Mouse (Mus musculus): ENCODE data around the gene Olfr1366. TPM values are rescaled to one million over a fixed set of nuclear protein-coding genes. Genes with fewer than 3 reads are reported as not detected.

Olfr1366 gene
- not detected in 2 replicates for polyA plus RNA-seq (2012; rRNA removed)

DNA sequence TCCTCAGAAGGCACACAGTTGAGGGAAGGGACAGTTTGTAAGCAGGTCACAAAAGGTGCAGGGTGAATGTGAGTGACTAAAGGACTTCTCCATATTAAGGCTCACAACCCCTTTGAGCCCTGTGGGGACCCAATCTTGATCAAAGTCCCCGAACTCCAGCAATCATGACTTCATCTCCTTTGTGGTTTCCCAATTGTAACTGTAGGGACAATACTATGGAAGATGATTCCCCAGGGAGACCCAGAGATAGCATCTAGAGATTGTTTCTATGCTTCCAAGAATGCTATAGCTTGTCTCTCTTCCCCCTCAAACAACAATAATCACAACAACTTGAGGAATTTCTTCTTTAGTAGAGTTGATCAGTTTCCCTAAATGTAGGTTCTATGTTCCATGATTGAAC lies at the start of gene Olfr1366:
Gene Olfr1366, minus strand, starts transcription at position 101 of the 400 bp plus-strand sequence.

GRCm38 (mm10) chr13:21581659-21582058 lies 39.1 kb upstream of the Olfr1366 start, which contains the start of gene Olfr1364:
Olfr1364 (minus strand) TSS chr13:21581759.

DNA sequence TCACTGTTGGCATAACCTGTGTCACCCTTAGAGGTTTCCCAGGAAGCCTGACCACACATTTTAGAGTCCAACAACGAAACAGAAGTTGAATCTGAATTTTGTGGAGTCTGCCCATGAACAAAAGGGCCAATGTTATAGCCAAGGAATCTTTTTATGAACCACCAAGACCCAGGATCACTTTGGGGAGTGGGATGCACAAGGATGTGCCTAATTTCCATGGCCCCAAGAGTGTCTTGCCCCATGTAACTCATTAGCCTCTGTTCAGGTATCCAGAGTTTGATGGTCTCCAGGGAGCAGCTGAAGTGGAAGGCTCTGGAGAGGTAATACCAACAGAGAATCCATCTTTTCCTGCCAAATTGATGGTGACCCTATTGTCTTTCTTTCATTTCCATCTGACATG lies 17.2 kb upstream of the Olfr1366 start, which contains the start of gene Olfr1535:
Gene Olfr1535, minus strand, starts transcription at position 101 of the 400 bp plus-strand sequence.

GRCm38 (mm10) chr13:21530781-21531201 lies 11.8 kb downstream of the Olfr1366 start, which contains the start of gene Zkscan8:
Zkscan8 (minus strand) TSS chr13:21531120.

GRCm38 (mm10) chr13:21501182-21501581 lies 41.4 kb downstream of the Olfr1366 start, which contains the start of gene Gm11273:
Gm11273 (minus strand) TSS chr13:21501418.

DNA sequence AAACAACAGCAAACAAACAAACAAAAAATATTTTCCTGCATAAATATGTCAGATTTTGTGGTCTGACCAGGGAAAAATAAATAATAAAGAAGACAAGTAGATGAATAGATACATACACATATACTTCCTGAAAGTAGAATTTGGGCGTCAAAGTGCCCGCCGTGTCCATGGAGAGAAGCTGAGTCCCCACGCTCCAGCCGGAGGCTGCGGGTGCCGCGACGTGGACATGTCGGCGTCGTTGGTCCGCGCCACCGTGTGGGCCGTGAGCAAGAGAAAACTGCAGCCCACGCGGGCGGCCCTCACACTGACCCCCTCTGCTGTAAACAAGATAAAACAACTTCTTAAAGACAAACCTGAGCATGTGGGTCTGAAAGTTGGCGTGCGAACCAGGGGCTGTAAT lies 47.5 kb downstream of the Olfr1366 start, which contains the start of gene AK157302:
Gene AK157302, plus strand, starts transcription at position 144 of the 400 bp plus-strand sequence.

Other genes with a start within 250 kb of the Olfr1366 start
- not detected in 2 replicates for gene Gpx6, start 230.7 kb downstream of the Olfr1366 start, polyA plus RNA-seq (2012; rRNA removed)
- not detected in 2 replicates for gene Olfr1367, start 195.9 kb downstream of the Olfr1366 start, polyA plus RNA-seq (2012; rRNA removed)
- gene Zscan12, start 180.0 kb downstream of the Olfr1366 start, polyA plus RNA-seq (2012; rRNA removed): 0.09 and 0.19 TPM in 2 replicates
- gene Zkscan3, start 140.1 kb downstream of the Olfr1366 start, polyA plus RNA-seq (2012; rRNA removed): 4.7 and 5.7 TPM in 2 replicates
- 0.15 TPM in 1 of 2 replicates, not detected in the other for gene Pgbd1, start 101.8 kb downstream of the Olfr1366 start, polyA plus RNA-seq (2012; rRNA removed)
- gene Zscan26, start 89.1 kb downstream of the Olfr1366 start, polyA plus RNA-seq (2012; rRNA removed): 0.71 and 1.9 TPM in 2 replicates
- gene Nkapl, start 74.3 kb downstream of the Olfr1366 start, polyA plus RNA-seq (2012; rRNA removed): 0.08 and 0.15 TPM in 2 replicates
- 0.05 and 0.26 TPM in 2 replicates for gene Zkscan4, start 63.9 kb downstream of the Olfr1366 start, polyA plus RNA-seq (2012; rRNA removed)
- gene Gm10065, start 63.4 kb downstream of the Olfr1366 start, polyA plus RNA-seq (2012; rRNA removed): not detected in 2 replicates
- not detected in 2 replicates for gene AK157302, start 47.6 kb downstream of the Olfr1366 start, polyA plus RNA-seq (2012; rRNA removed)
- gene Gm11273, start 41.4 kb downstream of the Olfr1366 start, polyA plus RNA-seq (2012; rRNA removed): 17.8 and 21.1 TPM in 2 replicates
- 0.41 and 0.57 TPM in 2 replicates for gene Zkscan8, start 11.7 kb downstream of the Olfr1366 start, polyA plus RNA-seq (2012; rRNA removed)
- not detected in 2 replicates for gene Olfr1535, start 17.1 kb upstream of the Olfr1366 start, polyA plus RNA-seq (2012; rRNA removed)
- not detected in 2 replicates for gene Olfr1364, start 39.0 kb upstream of the Olfr1366 start, polyA plus RNA-seq (2012; rRNA removed)
- gene Olfr1362, start 71.2 kb upstream of the Olfr1366 start, polyA plus RNA-seq (2012; rRNA removed): not detected in 2 replicates
- not detected in 2 replicates for gene Olfr11, start 99.7 kb upstream of the Olfr1366 start, polyA plus RNA-seq (2012; rRNA removed)
- gene Olfr1361, start 120.6 kb upstream of the Olfr1366 start, polyA plus RNA-seq (2012; rRNA removed): not detected in 2 replicates
- not detected in 2 replicates for gene Olfr1360, start 134.6 kb upstream of the Olfr1366 start, polyA plus RNA-seq (2012; rRNA removed)
- gene Olfr1359, start 155.3 kb upstream of the Olfr1366 start, polyA plus RNA-seq (2012; rRNA removed): not detected in 2 replicates
- 2.0 and 2.3 TPM in 2 replicates for gene Hist1h2bl, start 173.3 kb upstream of the Olfr1366 start, polyA plus RNA-seq (2012; rRNA removed)
- gene Hist1h2ai, start 173.6 kb upstream of the Olfr1366 start, polyA plus RNA-seq (2012; rRNA removed): 10.0 and 28.4 TPM in 2 replicates
- 30.9 and 34.4 TPM in 2 replicates for gene Hist1h3h, start 174.9 kb upstream of the Olfr1366 start, polyA plus RNA-seq (2012; rRNA removed)
- 0.27 and 2.2 TPM in 2 replicates for gene Hist1h2bm, start 179.2 kb upstream of the Olfr1366 start, polyA plus RNA-seq (2012; rRNA removed)
- 1.6 and 2.1 TPM in 2 replicates for gene Hist1h4j, start 192.3 kb upstream of the Olfr1366 start, polyA plus RNA-seq (2012; rRNA removed)
- 4.7 and 8.7 TPM in 2 replicates for gene Hist1h4k, start 207.7 kb upstream of the Olfr1366 start, polyA plus RNA-seq (2012; rRNA removed)
- gene Hist1h2ak, start 211.0 kb upstream of the Olfr1366 start, polyA plus RNA-seq (2012; rRNA removed): 8.2 and 14.0 TPM in 2 replicates
- 1.2 and 4.2 TPM in 2 replicates for gene Hist1h2bn, start 211.3 kb upstream of the Olfr1366 start, polyA plus RNA-seq (2012; rRNA removed)
- 0.24 TPM in 1 of 2 replicates, not detected in the other for gene Hist1h1b, start 237.8 kb upstream of the Olfr1366 start, polyA plus RNA-seq (2012; rRNA removed)
- gene Hist1h3i, start 240.6 kb upstream of the Olfr1366 start, polyA plus RNA-seq (2012; rRNA removed): 19.2 and 38.0 TPM in 2 replicates
- gene Hist1h2an, start 244.4 kb upstream of the Olfr1366 start, polyA plus RNA-seq (2012; rRNA removed): 1.5 and 14.1 TPM in 2 replicates
- 0.90 TPM in 1 of 2 replicates, not detected in the other for gene Hist1h2bp, start 244.7 kb upstream of the Olfr1366 start, polyA plus RNA-seq (2012; rRNA removed)

Data from stomach, adult 2 months (tissue).